Mouse (Mus musculus) heart, postnatal 0 days (tissue): ENCODE results near the gene Klb.

Experiments used
- CTCF ChIP-seq: IDR thresholded peaks from 2 replicates; pipeline ENCODE4 v1.5.1; 2016; ENCODE audit warnings: antibody characterized with exemption, control low read depth, low read depth
- EP300 ChIP-seq: IDR thresholded peaks from 2 replicates; pipeline ENCODE4 v1.6.1; 2016; ENCODE audit warnings: antibody characterized with exemption, low read depth

- TF ChIP-seq CTCF (no peak), EP300 (no peak)
Observed at GRCm38 (mm10) chr5:65326212-65326611, 21.9 kb upstream of the Klb start.
